ENCODE assay signal across 7 mouse cellular contexts in genomic region chr11:76493811-76494274, GRCm38 (mm10).
DNase-seq lines count a peak whose midpoint lies in the region; ATAC-seq lines count a peak whose summit lies in the region.

No protein-coding gene starts in this region.

- no peaks in the 10 kb centered on the region for H3K36me3 ChIP-seq in megakaryocyte, embryonic 14.5 days (replicated peaks; ENCODE audit: low read length)
- H3K36me3 ChIP-seq in hindbrain, embryonic 10.5 days, result no peaks in the 10 kb centered on the region

- 6% methylated on average over 6 of the region's 6 CpGs for WGBS in hindbrain, embryonic 10.5 days

- peaks cover 58% of the 10 kb centered on the region for H3K4me1 ChIP-seq in megakaryocyte, embryonic 14.5 days
- H3K4me1 ChIP-seq in hindbrain, embryonic 10.5 days (replicated peaks), result peaks cover 38% of the 10 kb centered on the region

- ATAC-seq in megakaryocyte, adult 5-6 weeks (ENCODE audit: poor library complexity, severe bottlenecking), result no peak

- peak; percentile 65 for DNase-seq in embryo, embryonic 10 days (ENCODE audit: low spot score)
- no peak for DNase-seq in hindbrain, embryonic 10.5 days (ENCODE audit: low spot score)
- DNase-seq in mesoderm, embryonic 11.5 days (ENCODE audit: low read depth, low spot score), result peak; percentile 69
- no peak for DNase-seq in layer of hippocampus, postnatal 36 days
- DNase-seq in urinary bladder, postnatal 14 days (ENCODE audit: low spot score), result no peak

- H3K27me3 ChIP-seq in megakaryocyte, embryonic 14.5 days (replicated peaks), result peaks cover 75% of the 10 kb centered on the region
- H3K27me3 ChIP-seq in hindbrain, embryonic 10.5 days (ENCODE audit: insufficient read depth, poor library complexity, severe bottlenecking), result 0 out of 2 replicates have a peak, but pooled peaks cover 13% of the 10 kb centered on the region

- peak overlapping the region; percentile 93 for H3K27ac ChIP-seq in hindbrain, embryonic 10.5 days

- H3K9me3 ChIP-seq in megakaryocyte, embryonic 14.5 days, result no peaks in the 10 kb centered on the region
- no peaks in the 10 kb centered on the region for H3K9me3 ChIP-seq in hindbrain, embryonic 10.5 days

- H3K4me3 ChIP-seq in megakaryocyte, embryonic 14.5 days (replicated peaks), result peak overlapping the region; percentile 95
- H3K4me3 ChIP-seq in hindbrain, embryonic 10.5 days, result peak overlapping the region; percentile 77

Comparison
In these comparisons a context has a peak if more than half of its experiments do, and no peak if none do; other contexts are left out.
1. DNase-seq: peak in embryo, embryonic 10 days (single experiment) and mesoderm, embryonic 11.5 days (single experiment); none in hindbrain, embryonic 10.5 days (single experiment), layer of hippocampus, postnatal 36 days (0 of 2) and urinary bladder, postnatal 14 days (single experiment).